Mouse (Mus musculus) megakaryocyte-erythroid progenitor cell, adult 5-6 weeks (primary cell): ENCODE data around the gene Cacna1a. TPM values are rescaled to one million over a fixed set of nuclear protein-coding genes. Genes with fewer than 3 reads are reported as not detected.
"Not testable (repeated sequence)": the region's sequence is repeated elsewhere in the genome, so short reads cannot be mapped to it uniquely, and the experiment has no call there.

Experiments
- ATAC-seq: replicated peaks from 2 replicates; pipeline ENCODE4 v1.8.0; 2016; ENCODE audit warnings: mild to moderate bottlenecking, inconsistent platforms; ENCODE audit not compliant: severe bottlenecking, poor library complexity, low FRiP score, low TSS enrichment
- total RNA-seq, 2 experiments: library from RNA; stranded (forward) in 1 of 2; stranded (reverse) in 1 of 2; fragments of 200-1000, 215-1000 nt in 1 of 2; fragments of >200 nt in 1 of 2; fragmentation: Nextera tagmentation in 1 of 2; gene quantifications; 2 replicates each; pipeline ENCODE4 v1.2.3; 2014 to 2017

The Cacna1a gene
- total RNA-seq, 2 experiments from 2014 or later = 0.19 to 0.42 TPM

DNA sequence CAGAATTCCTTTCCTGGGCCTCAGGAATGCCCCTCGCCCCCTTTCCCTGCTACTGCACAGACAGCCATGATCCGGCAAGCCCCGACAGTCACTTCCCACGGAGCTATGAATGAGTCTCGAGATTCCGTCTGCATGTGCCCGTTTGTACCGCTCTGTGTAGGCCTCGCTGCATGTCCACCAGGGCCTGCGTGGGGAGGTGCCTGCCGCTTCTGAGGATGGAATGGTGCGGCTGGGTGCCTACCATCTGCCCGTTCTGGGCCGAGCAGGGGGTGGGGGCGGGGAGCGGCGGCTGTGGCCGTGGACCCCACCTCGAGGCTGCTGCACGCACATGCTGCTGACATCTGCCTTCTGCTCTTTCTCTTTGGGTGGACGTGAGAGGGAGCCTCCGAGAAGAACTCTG lies 228.8 kb downstream of the Cacna1a start:
- no peak for ATAC-seq

DNA sequence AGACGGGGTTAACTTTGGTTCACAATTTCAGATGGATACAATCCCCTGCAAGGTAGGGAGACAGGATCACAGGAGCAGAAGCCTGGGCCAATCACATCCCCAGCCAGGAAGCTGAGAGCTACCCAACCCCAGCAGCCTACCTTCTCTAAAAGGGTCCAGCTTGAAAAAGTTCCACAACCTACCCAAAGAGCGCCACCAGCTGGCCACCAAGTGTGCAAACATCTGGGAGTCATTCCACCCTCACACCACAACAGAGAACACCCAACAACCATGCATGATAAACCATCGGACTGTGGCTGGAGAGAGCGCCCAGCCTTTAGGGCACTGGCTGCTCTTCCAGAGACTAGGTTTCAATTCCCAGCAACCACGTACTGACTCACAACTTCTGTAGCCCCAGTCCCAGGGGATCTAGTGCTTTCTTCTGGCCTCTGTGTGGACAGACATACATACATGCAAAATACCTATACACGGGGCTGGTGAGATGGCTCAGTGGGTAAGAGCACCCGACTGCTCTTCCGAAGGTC lies 232.9 kb downstream of the Cacna1a start:
- ATAC-seq = no peak

DNA sequence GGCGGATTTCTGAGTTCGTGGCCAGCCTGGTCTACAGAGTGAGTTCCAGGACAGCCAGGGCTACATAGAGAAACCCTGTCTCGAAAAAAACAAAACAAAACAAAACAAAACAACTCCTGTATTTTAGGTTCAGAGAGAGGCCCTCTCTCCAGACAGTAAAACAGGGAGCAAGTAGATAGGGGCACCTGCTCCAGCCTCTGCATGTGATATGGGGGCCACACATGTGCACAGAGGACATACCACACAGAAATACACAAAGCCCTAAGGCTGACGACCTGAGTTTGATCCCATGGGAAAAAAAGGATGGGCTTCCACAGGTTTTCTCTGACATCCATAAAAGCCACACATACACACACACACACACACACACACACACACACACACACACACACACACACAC lies 235.2 kb downstream of the Cacna1a start:
- ATAC-seq = not testable (repeated sequence)

DNA sequence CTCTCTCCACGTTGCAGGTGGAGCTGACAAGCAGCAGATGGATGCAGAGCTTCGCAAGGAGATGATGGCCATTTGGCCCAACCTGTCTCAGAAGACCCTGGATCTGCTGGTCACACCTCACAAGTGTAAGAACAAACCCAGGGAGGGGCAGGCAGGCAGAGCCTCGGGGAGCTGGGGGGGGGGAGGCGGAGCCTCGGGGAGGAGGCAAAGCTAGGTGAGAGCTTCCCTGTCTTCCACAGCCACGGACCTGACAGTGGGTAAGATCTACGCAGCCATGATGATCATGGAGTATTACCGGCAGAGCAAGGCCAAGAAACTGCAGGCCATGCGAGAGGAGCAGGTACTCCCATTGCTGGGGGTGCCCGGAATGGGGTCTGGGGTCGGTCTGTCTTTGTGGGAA lies 241.3 kb downstream of the Cacna1a start:
- no peak for ATAC-seq

DNA sequence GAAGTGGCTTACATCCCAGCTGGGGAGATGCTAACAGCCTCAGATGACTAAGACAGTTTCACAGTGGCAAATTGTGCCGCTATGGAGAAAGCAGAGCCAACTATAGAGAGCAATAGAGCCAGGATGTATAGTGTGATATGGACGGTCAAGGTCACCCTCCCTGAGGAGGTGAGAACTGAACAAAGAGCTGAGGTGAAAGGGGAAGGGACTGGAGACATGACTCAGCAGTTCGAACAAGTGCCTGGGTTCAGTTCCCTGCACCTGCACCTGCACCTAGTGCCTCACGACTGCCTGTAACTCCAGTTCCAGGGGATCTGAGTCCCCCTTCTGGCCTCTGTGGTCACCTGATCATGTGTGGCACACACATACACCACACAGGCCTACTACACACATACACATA lies 241.9 kb downstream of the Cacna1a start:
- no peak for ATAC-seq

DNA sequence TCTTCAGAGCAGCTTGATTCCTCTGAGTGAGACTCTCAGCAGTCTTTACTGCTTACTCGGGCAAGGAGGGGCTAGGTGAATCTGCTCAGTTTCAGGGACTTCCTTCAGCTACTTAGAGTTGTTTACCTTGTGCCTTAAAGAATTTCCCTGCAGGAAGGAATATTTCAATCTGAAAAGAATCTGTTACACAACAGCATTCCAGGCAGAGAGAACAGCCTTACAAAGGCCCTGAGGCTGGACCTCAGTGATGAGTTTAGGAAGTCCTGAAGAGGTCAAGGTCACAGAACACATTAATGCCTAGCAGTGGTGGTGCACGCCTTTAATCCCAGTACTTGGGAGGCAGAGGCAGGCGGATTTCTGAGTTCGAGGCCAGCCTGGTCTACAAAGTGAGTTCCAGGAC lies 243.6 kb downstream of the Cacna1a start:
- no peak for ATAC-seq

DNA sequence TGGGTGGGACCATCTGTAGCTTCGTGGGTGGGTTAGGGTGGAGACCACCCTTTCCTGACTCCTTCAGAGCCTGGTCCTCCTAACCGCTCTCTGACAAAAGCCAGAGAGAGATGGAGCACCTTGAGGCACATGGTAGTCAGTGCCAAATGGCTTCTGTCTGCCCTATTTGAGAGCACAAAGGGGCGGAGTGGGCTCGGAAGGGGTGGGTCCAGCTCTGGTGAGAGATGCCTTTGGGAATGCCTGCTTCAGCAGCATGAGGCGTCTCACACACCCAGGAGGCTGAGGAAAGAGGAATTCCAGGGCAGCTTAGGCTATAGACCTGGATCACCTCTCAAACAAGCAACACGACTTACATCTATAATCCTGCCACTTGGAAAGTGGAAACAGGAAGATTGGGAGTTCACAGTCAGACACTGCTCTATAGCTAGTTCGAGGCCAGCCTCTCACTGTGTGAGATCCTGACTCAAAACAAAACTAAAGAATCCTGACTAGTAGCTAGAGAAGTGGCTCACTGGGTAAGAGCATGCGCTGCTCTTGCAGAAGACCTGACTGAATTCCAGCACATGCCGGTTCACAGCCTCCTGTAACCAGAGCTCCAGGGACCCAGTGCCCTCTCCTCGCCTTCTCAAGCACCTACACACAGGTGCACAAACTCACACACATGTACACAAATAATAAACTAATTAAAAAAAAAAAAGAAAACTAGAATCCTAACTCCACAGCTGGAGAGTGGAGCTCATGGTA lies 245.8 kb downstream of the Cacna1a start:
- ATAC-seq = no peak

DNA sequence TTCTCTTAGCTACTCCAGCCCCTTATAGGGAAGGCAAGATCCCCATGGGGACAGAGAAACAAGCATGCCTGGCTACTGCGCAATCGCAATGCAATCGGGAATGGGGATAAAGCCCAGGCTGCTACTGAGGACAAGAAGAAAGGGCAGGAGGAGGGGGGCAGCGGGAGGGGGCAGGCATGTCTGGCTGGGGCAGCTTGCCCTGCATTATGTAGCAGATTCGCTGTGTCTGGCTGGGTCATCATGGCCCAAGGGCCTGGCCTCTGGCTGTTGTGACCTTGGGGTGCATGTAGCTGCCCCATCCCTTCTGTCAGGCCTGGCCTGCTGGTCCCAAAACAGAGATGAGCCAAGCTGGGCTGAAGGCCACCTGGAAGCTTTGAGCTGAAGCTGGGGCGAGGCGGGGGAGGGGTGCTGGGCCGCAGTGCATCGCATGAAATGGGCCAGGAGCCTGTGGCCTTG lies 246.6 kb downstream of the Cacna1a start:
- no peak for ATAC-seq

DNA sequence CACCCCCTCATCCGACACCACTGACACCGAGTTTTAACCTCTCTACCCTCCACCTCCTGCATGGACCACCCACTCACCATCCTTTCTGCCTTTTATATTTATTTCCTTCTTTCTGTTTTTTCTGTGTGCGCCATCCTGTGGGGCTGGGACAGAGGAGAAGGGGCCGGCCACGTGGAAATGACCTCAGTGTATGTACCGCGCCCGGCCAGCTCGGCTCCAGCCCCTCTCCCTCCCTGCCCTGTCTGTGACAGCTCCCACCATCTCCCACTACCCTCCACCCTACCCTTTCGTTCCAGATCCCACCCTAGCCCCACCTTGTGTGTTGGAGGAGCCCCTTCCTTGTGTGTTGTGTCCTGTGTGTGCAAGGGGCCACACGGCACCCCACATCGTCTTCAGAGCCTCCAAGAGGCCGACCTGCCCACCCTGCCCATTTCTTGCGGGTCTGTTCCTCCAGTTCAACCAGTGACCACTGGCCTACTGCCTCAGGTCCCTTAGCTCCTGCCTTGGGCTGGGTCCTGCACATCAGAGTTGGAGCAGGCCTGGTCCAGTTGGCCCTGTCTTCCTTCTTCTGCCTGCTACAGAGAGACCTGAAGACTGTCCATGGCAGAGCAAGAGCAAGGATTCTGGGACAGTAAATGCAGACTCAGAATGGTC lies 247.3 kb downstream of the Cacna1a start:
- ATAC-seq = no peak

DNA sequence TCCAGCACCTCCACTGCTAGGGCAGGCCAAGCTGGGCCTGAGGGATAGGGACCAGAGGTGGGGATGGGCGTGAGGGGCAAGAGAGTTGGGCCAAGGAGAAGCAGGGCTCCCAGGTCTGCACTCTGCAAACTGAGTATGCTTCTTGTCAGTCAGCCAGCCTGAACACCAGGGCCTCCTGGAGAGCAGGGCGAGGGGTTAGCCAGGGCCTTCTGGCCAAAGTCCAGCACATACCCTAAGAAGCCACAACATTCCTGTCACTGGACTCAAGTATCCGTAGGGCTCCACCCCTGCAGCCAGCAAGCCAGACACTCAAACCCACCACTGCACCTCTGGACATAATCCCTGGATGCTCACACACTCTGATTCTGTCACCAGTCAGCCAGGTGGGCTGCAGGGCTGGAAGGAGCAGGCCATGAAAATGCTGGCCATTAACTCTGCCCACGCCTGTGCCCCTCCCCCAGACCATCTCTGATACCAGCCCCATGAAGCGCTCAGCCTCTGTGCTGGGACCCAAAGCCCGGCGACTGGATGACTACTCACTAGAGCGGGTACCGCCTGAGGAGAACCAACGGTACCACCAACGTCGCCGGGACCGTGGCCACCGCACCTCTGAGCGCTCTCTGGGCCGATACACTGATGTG lies 247.9 kb downstream of the Cacna1a start:
- ATAC-seq = no peak

DNA sequence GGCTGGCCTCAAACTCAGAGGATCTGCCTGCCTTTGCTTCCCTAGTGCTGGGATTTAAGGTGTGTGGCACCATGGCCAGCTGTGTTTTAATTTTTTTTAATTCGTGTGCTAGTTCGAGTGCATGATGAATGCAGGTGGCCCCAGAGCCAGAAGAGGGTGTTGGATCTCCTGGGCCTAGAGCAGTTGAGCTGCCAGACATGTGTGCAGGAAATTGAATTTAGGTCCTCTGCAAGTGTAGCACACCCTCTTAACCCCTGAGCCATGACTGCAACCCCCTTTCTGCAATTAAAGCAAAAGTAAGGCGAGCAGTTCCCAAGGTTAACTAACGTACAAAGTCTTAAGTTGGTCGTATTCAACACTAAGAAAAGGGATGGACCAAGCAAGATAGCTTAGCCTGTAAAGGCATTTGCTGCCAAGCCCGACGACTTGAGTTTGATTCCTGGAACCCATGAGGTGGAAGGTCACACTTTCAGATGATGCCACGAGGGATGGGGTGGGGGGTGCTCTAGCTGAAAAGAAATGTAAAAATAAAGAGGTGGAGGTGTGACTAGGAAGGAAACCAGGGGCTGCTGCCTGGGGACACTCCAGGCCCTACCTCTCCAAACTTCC lies 249.8 kb downstream of the Cacna1a start:
- ATAC-seq = no peak

DNA sequence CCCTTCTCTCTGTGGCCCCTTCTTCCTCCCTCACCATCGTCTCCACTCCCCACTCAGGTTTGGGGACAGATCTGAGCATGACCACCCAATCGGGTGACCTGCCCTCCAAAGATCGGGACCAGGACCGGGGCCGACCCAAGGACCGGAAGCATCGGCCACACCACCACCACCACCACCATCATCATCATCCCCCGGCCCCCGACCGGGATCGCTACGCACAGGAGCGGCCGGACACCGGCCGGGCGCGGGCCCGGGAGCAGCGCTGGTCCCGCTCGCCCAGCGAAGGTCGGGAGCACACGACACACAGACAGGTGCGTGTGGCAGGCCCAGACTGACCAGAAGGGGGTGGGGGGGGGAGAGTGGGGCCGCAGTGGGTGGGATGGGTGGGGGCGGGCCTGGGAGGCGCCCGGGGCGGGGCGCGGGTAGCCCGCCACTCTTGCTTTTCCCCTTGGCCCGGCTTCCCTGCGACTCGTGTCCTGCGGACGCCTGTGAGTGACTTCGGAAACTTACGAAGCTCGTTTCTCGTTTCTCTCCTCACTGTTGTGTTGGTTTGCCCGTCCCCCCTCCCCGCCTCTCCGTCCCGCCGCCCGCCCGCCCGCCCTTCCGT lies 250.4 kb downstream of the Cacna1a start:
- peak; percentile 23; the same call in 1 of the 2 replicates for ATAC-seq

DNA sequence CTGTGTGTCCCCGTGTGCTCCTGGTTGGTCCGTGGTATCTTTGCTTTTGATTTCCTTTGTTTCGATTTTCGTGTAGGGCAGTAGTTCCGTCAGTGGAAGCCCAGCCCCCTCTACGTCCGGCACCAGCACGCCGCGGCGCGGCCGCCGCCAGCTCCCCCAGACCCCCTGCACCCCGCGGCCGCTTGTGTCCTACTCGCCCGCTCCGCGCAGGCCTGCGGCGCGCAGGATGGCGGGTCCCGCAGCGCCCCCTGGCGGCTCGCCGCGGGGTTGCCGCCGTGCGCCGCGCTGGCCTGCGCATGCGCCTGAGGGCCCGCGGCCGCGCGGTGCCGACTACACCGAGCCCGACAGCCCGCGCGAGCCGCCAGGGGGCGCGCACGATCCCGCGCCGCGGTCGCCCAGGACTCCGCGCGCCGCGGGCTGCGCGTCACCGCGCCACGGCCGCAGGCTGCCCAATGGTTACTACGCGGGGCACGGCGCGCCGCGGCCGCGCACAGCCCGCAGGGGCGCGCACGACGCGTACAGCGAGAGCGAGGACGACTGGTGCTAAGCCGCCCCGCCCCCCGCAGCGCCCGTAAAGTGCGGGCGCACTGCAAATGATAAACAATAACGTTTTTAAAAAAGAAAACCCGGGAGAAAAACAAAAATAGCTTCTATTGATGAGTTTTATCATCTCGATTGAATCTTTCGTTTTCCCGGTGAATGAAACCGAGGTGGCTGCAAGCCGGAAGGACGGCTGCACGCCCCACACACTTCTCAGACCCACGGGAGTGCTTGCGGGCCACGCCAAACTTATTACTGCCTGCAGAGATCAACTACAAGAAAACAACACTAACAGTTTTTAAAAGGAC lies 251.1 kb downstream of the Cacna1a start:
- ATAC-seq = peak; percentile 41

DNA sequence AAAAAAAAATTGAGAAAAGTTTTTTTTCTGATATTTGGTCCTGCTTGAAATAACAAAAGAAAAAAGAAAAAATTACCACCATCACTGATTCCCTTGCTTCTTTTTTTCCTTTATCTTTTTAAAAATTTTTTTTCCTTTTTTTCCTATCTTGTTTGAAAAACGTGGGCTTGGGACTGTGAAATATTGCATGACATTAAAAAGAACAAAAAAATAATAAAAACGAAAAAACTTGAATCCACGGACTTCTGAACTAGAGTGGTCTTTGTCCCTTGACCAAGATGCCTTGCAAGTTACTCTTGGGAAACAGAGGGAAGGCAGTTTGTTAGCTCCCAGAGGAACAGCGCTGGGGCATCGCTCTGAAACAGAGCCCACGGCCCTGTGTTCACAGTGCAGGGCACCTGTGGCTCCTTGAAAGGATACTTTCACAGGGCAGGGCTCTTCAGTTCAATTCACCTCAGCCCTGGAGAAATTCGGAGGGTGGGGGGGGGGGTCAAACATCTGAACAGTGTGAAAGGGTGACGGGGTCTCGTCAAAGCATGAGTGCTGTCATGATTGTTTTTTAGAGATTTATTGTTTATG lies 251.9 kb downstream of the Cacna1a start:
- ATAC-seq = no peak

DNA sequence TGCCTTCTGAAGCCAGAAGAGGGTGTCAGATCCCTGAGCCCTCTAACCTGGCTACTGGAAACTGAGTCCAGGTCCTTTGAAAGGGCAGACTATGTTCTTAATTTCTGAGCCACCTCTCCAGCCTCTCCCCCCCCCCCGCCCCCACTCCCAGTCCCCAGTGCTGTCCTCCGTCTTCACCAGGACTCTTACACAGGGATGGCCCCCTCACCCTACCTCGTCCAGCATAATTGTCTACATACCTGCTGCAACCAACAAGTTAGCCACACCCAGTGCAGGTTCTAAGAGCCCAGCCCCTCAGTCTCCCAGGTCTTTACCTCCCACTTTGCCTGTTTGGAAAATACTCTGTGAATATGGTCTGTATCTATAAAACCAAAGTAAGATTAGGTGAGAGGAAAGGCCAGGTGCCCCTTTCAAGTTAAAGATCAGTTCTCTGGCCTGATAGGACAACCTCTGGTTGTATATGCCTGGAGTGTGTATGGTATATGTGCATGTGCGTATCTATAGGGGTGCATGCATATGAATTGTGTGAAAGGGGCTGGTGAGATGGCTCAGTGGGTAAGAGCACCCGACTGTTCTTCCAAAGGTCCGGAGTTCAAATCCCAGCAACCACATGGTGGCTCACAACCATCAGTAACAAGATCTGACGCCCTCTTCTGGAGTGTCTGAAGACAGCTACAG lies 252.5 kb downstream of the Cacna1a start:
- no peak for ATAC-seq

DNA sequence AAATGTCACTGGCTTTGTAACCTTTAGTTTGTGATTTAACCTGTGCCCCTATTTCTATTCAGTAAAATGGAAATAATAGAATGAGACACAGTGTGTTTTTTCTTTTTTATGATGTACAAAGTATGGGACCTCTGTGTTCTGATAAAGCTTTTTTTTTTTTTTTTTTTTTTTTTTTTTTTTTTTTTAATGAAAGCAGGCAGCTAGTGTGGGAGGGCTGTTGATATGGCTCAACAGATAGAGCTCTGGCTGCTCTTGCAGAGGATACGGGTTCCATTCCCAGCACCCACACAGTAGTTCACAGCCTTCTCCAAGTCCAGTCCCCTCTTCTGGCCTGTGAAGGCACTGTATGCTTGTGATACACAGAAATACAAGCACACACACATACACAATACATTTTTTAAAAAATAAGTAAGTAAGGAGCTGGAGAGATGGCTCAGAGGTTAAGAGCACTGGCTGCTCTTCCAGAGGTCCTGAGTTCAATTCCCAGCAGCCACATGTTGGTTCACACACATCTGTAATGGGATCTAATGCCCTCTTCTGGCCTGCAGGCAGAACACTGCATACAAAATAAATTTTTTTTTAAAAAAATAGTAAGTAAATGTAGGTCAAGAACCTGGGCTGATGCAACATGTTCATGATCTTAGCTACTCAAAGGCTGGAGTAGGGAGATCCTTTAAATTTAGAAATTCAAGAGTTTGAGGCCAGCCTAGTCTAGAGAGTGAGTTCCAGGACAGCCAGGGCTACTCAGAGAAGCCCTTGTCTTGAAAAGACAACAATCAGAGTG lies 253.5 kb downstream of the Cacna1a start:
- ATAC-seq = peak; percentile 51; the same call in 1 of the 2 replicates

DNA sequence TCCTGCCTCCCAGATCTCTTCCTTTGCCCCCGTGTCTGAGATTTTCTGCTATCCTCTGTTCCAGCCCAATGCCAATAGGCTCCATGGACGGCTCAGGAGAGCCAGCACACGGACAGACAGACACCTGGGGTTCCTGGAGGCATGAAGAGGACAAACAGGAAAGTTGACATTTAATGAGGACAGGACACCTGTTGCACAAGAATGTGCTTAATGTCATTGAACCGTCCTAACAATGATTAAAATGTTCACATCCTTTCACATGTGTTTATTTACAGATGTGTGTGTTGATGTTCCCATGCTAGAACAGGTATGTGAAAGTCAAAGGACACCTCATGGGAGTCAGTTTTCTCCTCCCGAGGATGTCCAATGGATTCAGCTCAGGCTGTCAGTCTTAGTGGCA lies 254.8 kb downstream of the Cacna1a start:
- ATAC-seq = no peak
